Mouse (Mus musculus): ENCODE measurements around the gene Asic3. TPM values are rescaled to one million over a fixed set of nuclear protein-coding genes. Genes with fewer than 3 reads are reported as not detected.
"Not testable (repeated sequence)": the region's sequence is repeated elsewhere in the genome, so short reads cannot be mapped to it uniquely, and the experiment has no call there.

Gene Asic3
- polyA plus RNA-seq, 1 experiment from 2014 or later = not detected

DNA sequence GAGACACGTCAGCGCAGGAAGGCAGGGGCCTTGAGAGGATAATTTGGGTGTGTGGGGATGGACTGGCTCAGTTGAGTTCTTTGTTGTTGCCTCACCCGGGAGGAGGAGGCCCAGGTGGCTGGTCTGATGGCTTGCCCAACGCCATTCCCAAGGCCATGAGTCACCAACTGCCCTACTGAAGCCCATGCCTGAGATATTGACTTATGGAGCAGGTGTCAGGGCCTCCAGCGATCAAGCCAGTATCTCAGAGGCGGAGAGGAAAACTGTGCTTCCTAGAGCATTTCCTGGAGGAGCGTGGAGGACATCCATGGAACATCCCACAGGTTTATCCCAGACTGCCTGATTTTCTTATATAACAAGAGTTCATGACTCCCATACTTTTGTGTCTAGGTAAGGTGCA lies 20.5 kb upstream of the Asic3 start:
- no peaks in the 10 kb centered on the region for H3K9me3 ChIP-seq (ENCODE audit: control insufficient read depth, low read length)
- H3K27ac ChIP-seq (replicated peaks; ENCODE audit: low read depth, low read length) = no peak overlapping the region
- no peak overlapping the region for H3K4me3 ChIP-seq (replicated peaks; ENCODE audit: low read depth, low read length)
- ATAC-seq (ENCODE audit: low FRiP score, low TSS enrichment) (no peak), DNase-seq (no peak)
- no peak overlapping the region for H3K4me2 ChIP-seq (ENCODE audit: low read length)
- peaks cover 14% of the 10 kb centered on the region; the same call in 1 of the 2 replicates for H3K4me1 ChIP-seq (ENCODE audit: control insufficient read depth, insufficient read depth, low read length)
- H3K36me3 ChIP-seq (ENCODE audit: control insufficient read depth, insufficient read depth, low read length) = no peaks in the 10 kb centered on the region
- peaks cover 9% of the 10 kb centered on the region; the same call in 1 of the 2 replicates for H3K27me3 ChIP-seq (ENCODE audit: control insufficient read depth, insufficient read depth, low read length)
- no peak overlapping the region for H3K9ac ChIP-seq (replicated peaks; ENCODE audit: low read length)
- whole genome bisulfite sequencing = 78% methylated on average over 7 of the region's 7 CpGs

DNA sequence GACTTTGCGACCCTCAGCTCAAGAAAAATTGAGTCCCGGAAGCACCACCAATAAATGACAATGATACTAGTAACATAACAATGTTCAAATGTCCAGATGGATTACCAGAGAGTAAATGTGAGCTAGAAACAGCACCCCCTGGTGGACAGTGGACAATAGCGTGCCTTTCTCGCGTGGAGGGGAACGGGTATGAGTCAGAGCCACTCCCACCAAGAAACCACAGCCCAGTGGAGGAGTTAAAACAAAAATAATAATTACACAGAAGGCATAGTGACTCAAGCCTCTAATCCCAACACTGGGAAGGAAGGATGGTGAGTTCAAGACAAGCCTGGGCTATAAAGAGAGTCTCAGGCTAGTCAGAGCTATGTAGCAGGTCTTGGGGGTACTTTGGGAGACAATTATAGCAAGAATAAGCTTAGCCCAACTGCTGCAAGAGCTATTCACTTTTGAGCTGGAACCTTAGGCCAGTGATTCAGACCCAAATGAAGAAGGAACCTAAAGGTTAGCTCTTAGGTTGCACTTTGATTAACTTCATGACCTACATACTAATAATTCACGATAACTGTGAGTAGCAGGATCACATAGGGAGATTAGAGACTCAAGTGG lies 19.7 kb upstream of the Asic3 start, which contains the start of gene Abcb8:
TSS of gene Abcb8 (plus strand) at position 272 of the 606 bp plus-strand sequence.
- Histone ChIP-seq H3K4me3 (replicated peaks; ENCODE audit: low read depth, low read length) (peak within 1 kb of the TSS; percentile 55), H3K9ac (replicated peaks; ENCODE audit: low read length) (peak within 1 kb of the TSS; percentile 52), H3K36me3 (ENCODE audit: control insufficient read depth, insufficient read depth, low read length) (no peaks in the 10 kb centered on the region), H3K4me1 (ENCODE audit: control insufficient read depth, insufficient read depth, low read length) (peaks cover 8% of the 10 kb centered on the region; the same call in 1 of the 2 replicates), H3K27ac (replicated peaks; ENCODE audit: low read depth, low read length) (peak within 1 kb of the TSS; percentile 83), H3K27me3 (ENCODE audit: control insufficient read depth, insufficient read depth, low read length) (peaks cover 4% of the 10 kb centered on the region; the same call in 1 of the 2 replicates), H3K4me2 (ENCODE audit: low read length) (peak within 1 kb of the TSS; percentile 50), H3K9me3 (ENCODE audit: control insufficient read depth, low read length) (no peaks in the 10 kb centered on the region)
- ATAC-seq (ENCODE audit: low FRiP score, low TSS enrichment) (no peak), DNase-seq (peak; percentile 86)
- WGBS = 22% methylated on average over 7 of the region's 7 CpGs

DNA sequence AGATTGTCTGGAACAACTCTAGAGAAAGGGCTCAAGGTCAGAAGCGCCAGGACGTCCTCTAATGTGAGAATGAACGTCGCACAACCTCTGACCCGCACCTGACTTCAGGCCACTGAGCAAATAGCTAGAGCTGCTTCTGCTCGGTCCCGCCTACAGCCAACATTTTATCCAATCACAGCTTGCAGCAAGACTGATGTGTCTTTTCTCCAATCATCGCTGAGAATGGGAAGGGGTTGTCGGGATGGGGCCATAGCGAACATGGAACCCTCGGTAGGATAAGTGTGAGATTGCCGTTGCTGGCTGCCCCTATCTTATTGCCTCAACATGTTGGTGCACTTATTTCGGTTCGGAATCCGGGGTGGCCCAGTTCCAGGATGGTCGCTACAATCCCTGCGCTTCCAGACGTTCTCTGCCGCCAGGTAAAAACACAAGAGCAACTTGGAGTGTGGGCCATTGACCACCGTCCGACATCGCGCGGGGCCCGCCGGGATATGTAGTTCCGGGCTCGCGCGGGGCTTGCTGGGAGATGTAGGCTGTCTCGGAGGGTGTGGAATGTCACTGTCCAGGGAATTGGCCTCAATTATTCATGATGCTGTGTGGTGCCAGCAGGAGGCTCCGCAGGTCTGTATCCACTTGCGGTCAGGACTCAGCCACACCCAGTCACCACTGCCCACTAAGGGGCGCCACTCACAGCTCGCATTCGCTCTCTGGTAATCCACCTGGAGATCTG lies 18.9 kb upstream of the Asic3 start:
- H3K4me1 ChIP-seq (ENCODE audit: control insufficient read depth, insufficient read depth, low read length) = peaks cover 8% of the 10 kb centered on the region; the same call in 1 of the 2 replicates
- H3K4me2 ChIP-seq (ENCODE audit: low read length) = peak overlapping the region; percentile 50
- peak overlapping the region; percentile 55 for H3K4me3 ChIP-seq (replicated peaks; ENCODE audit: low read depth, low read length)
- no peaks in the 10 kb centered on the region for H3K9me3 ChIP-seq (ENCODE audit: control insufficient read depth, low read length)
- WGBS = under 1% methylated on average over 36 of the region's 36 CpGs
- DNase-seq (peak; percentile 97), ATAC-seq (ENCODE audit: low FRiP score, low TSS enrichment) (peak; percentile 96)
- peak overlapping the region; percentile 83 for H3K27ac ChIP-seq (replicated peaks; ENCODE audit: low read depth, low read length)
- no peaks in the 10 kb centered on the region for H3K27me3 ChIP-seq (ENCODE audit: control insufficient read depth, insufficient read depth, low read length)
- H3K36me3 ChIP-seq (ENCODE audit: control insufficient read depth, insufficient read depth, low read length) = no peaks in the 10 kb centered on the region
- H3K9ac ChIP-seq (replicated peaks; ENCODE audit: low read length) = peak overlapping the region; percentile 52

- not testable (repeated sequence) for H3K4me1 ChIP-seq (ENCODE audit: control insufficient read depth, insufficient read depth, low read length); H3K4me2 ChIP-seq (ENCODE audit: low read length); ATAC-seq (ENCODE audit: low FRiP score, low TSS enrichment); DNase-seq; H3K27ac ChIP-seq (replicated peaks; ENCODE audit: low read depth, low read length); H3K9me3 ChIP-seq (ENCODE audit: control insufficient read depth, low read length); H3K4me3 ChIP-seq (replicated peaks; ENCODE audit: low read depth, low read length); H3K9ac ChIP-seq (replicated peaks; ENCODE audit: low read length); H3K36me3 ChIP-seq (ENCODE audit: control insufficient read depth, insufficient read depth, low read length); H3K27me3 ChIP-seq (ENCODE audit: control insufficient read depth, insufficient read depth, low read length)
- 91% methylated on average over 6 of the region's 6 CpGs for WGBS
Measured at GRCm38 (mm10) chr5:24396254-24396653, 16.9 kb upstream of the Asic3 start.

DNA sequence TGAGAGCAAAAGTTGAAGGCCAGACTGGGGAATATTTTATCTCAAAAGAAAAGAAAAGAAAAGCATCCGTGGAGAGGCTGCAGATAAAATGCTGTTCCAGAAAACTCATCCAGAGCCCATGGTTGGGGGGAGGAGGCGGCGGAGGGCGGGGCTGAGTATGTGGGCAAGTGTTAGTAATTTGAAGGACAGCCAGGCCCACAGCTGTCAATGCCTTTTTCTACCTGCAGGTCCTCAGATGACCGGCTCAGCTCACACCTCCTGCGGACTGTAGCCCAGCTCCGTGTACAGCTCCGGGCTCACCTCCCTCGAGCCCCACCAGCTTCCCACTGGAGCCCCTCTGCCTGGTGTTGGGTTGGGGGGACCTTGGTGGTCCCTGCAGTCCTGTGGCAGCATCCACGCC lies 13.5 kb upstream of the Asic3 start:
- no peak for ATAC-seq (ENCODE audit: low FRiP score, low TSS enrichment)
- 92% methylated on average over 10 of the region's 10 CpGs for WGBS
- peaks cover 35% of the 10 kb centered on the region for H3K36me3 ChIP-seq (ENCODE audit: control insufficient read depth, insufficient read depth, low read length)

GRCm38 (mm10) chr5:24400362-24400761 lies 12.8 kb upstream of the Asic3 start:
- Histone ChIP-seq H3K4me3 (replicated peaks; ENCODE audit: low read depth, low read length) (no peak overlapping the region), H3K9me3 (ENCODE audit: control insufficient read depth, low read length) (no peaks in the 10 kb centered on the region), H3K36me3 (ENCODE audit: control insufficient read depth, insufficient read depth, low read length) (peaks cover 35% of the 10 kb centered on the region), H3K4me2 (ENCODE audit: low read length) (no peak overlapping the region), H3K9ac (replicated peaks; ENCODE audit: low read length) (no peak overlapping the region), H3K4me1 (ENCODE audit: control insufficient read depth, insufficient read depth, low read length) (no peaks in the 10 kb centered on the region), H3K27ac (replicated peaks; ENCODE audit: low read depth, low read length) (no peak overlapping the region), H3K27me3 (ENCODE audit: control insufficient read depth, insufficient read depth, low read length) (no peaks in the 10 kb centered on the region)
- no peak for ATAC-seq (ENCODE audit: low FRiP score, low TSS enrichment)
- 90% methylated on average over 11 of the region's 11 CpGs for WGBS
- DNase-seq = no peak

More for the DNA sequence above, 13.5 kb upstream of the Asic3 start:
- H3K9me3 ChIP-seq (ENCODE audit: control insufficient read depth, low read length) = no peaks in the 10 kb centered on the region
- no peak overlapping the region for H3K9ac ChIP-seq (replicated peaks; ENCODE audit: low read length)
- H3K27me3 ChIP-seq (ENCODE audit: control insufficient read depth, insufficient read depth, low read length) = no peaks in the 10 kb centered on the region
- H3K4me1 ChIP-seq (ENCODE audit: control insufficient read depth, insufficient read depth, low read length) = 0 out of 2 replicates have a peak, but pooled peaks cover 3% of the 10 kb centered on the region
- H3K4me3 ChIP-seq (replicated peaks; ENCODE audit: low read depth, low read length) = no peak overlapping the region
- no peak for DNase-seq
- H3K27ac ChIP-seq (replicated peaks; ENCODE audit: low read depth, low read length) = no peak overlapping the region
- no peak overlapping the region for H3K4me2 ChIP-seq (ENCODE audit: low read length)

- H3K4me1 ChIP-seq (ENCODE audit: control insufficient read depth, insufficient read depth, low read length) = no peaks in the 10 kb centered on the region
- no peak for ATAC-seq (ENCODE audit: low FRiP score, low TSS enrichment)
- no peak for DNase-seq
- H3K27me3 ChIP-seq (ENCODE audit: control insufficient read depth, insufficient read depth, low read length) = no peaks in the 10 kb centered on the region
- H3K36me3 ChIP-seq (ENCODE audit: control insufficient read depth, insufficient read depth, low read length) = peaks cover 42% of the 10 kb centered on the region
- no peak overlapping the region for H3K4me3 ChIP-seq (replicated peaks; ENCODE audit: low read depth, low read length)
- WGBS = 95% methylated on average over 5 of the region's 5 CpGs
- no peak overlapping the region for H3K9ac ChIP-seq (replicated peaks; ENCODE audit: low read length)
- no peak overlapping the region for H3K27ac ChIP-seq (replicated peaks; ENCODE audit: low read depth, low read length)
- no peaks in the 10 kb centered on the region for H3K9me3 ChIP-seq (ENCODE audit: control insufficient read depth, low read length)
- H3K4me2 ChIP-seq (ENCODE audit: low read length) = no peak overlapping the region
Measured at GRCm38 (mm10) chr5:24400911-24401605, 12.1 kb upstream of the Asic3 start.

GRCm38 (mm10) chr5:24401969-24402368 lies 11.2 kb upstream of the Asic3 start:
- Histone ChIP-seq H3K9me3 (ENCODE audit: control insufficient read depth, low read length) (no peaks in the 10 kb centered on the region), H3K9ac (replicated peaks; ENCODE audit: low read length) (no peak overlapping the region), H3K4me1 (ENCODE audit: control insufficient read depth, insufficient read depth, low read length) (no peaks in the 10 kb centered on the region), H3K4me2 (ENCODE audit: low read length) (no peak overlapping the region), H3K4me3 (replicated peaks; ENCODE audit: low read depth, low read length) (no peak overlapping the region), H3K36me3 (ENCODE audit: control insufficient read depth, insufficient read depth, low read length) (peaks cover 50% of the 10 kb centered on the region), H3K27me3 (ENCODE audit: control insufficient read depth, insufficient read depth, low read length) (no peaks in the 10 kb centered on the region), H3K27ac (replicated peaks; ENCODE audit: low read depth, low read length) (no peak overlapping the region)
- 80% methylated on average over 9 of the region's 9 CpGs for WGBS
- no peak for DNase-seq
- ATAC-seq (ENCODE audit: low FRiP score, low TSS enrichment) = no peak

Measured in midbrain, embryonic 14.5 days (tissue).